Mouse (Mus musculus) forebrain, embryonic 11.5 days (tissue): ENCODE results near the gene Pms2. TPM values are rescaled to one million over a fixed set of nuclear protein-coding genes. Genes with fewer than 3 reads are reported as not detected.

Experiments
- ATAC-seq: fragments of 200-750 bp; cut with Nextera tagmentation; replicated peaks from 2 replicates; pipeline ENCODE4 v1.8.0; 2017; ENCODE audit warnings: moderate TSS enrichment; ENCODE audit not compliant: low FRiP score
- DNase-seq: peaks from one replicate; pipeline ENCODE4 v3.0.0-alpha.2; 2017; ENCODE audit warnings: low spot score
- H3K27ac ChIP-seq: fragments of 300-500 bp; sonication (generic); 2 replicates; pipeline ENCODE4 v1.5.1; 2014; ENCODE audit warnings: low read depth, low read length
- H3K27me3 ChIP-seq: fragments of 300-500 bp; sonication (generic); 2 replicates; pipeline ENCODE4 v1.6.1; 2014; ENCODE audit warnings: mild to moderate bottlenecking, low read length, mixed read lengths; ENCODE audit not compliant: control insufficient read depth, insufficient read depth
- H3K36me3 ChIP-seq: fragments of 300-500 bp; sonication (generic); 2 replicates; pipeline ENCODE4 v1.6.1; 2014; ENCODE audit warnings: mild to moderate bottlenecking, low read length, moderate library complexity, mixed read lengths; ENCODE audit not compliant: control insufficient read depth, insufficient read depth
- H3K4me1 ChIP-seq: fragments of 300-500 bp; sonication (generic); replicated peaks from 2 replicates; pipeline ENCODE4 v1.6.1; 2014; ENCODE audit warnings: low read length, mixed read lengths; ENCODE audit not compliant: control insufficient read depth, insufficient read depth
- H3K4me2 ChIP-seq: fragments of 300-500 bp; sonication (generic); 2 replicates; pipeline ENCODE4 v1.6.1; 2014; ENCODE audit warnings: low read depth, mild to moderate bottlenecking, low read length, moderate library complexity, mixed read lengths; ENCODE audit not compliant: severe bottlenecking
- H3K4me3 ChIP-seq: fragments of 300-500 bp; sonication (generic); 2 replicates; pipeline ENCODE4 v1.5.1; 2014; ENCODE audit warnings: low read depth, low read length
- H3K9ac ChIP-seq: fragments of 300-500 bp; sonication (generic); 2 replicates; pipeline ENCODE4 v1.6.1; 2014; ENCODE audit warnings: low read length
- H3K9me3 ChIP-seq: fragments of 300-500 bp; sonication (generic); 2 replicates; pipeline ENCODE4 v1.6.1; 2016; ENCODE audit warnings: low read length, mixed read lengths; ENCODE audit not compliant: control insufficient read depth
- WGBS: fragments of 180-500 bp; shearing (Covaris S2); extraction: QIAGEN DNeasy Blood & Tissue Kit; methylation state at CpG from one replicate; pipeline ENCODE4 v1.1.7; 2014; 5-methylcytosine and 5-hydroxymethylcytosine counted together
- polyA plus RNA-seq: library from polyadenylated mRNA; unstranded; fragments of >200 nt; fragmentation: Nextera tagmentation; extraction: Ambion mirVana; gene quantifications from 2 replicates; pipeline ENCODE4 v1.2.1, GENCODE M21; 2014

Gene Pms2
- polyA plus RNA-seq, 1 experiment from 2014 or later: 41.5 TPM

DNA sequence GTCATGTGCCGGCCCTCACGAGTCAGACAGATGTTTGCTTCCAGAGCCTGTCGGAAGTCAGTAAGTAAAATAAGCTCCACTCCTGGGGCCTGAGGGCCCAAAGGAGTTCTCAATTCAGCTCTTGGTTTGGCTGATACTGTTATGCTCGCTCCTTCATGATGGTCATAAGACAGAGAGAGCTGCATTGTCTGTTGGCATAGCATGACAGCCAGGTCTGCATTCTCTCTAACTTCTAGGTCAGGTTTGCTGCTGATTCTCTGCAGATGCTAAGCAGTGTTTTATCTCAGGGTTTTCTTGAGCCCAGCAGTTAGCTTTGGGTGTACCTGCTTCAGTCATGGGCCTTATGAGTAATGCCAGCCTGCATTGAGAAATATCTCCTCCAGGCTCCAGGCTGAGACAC is 19.5 kb downstream of the Pms2 start:
- ATAC-seq (no peak), DNase-seq (no peak)
- Histone ChIP-seq H3K9ac (no peak overlapping the region), H3K9me3 (no peaks in the 10 kb centered on the region), H3K36me3 (peaks cover 11% of the 10 kb centered on the region), H3K27ac (no peak overlapping the region), H3K4me3 (no peak overlapping the region), H3K27me3 (no peaks in the 10 kb centered on the region), H3K4me1 (no peaks in the 10 kb centered on the region), H3K4me2 (no peak overlapping the region)
- WGBS: 90% methylated on average over 4 of the region's 4 CpGs

DNA sequence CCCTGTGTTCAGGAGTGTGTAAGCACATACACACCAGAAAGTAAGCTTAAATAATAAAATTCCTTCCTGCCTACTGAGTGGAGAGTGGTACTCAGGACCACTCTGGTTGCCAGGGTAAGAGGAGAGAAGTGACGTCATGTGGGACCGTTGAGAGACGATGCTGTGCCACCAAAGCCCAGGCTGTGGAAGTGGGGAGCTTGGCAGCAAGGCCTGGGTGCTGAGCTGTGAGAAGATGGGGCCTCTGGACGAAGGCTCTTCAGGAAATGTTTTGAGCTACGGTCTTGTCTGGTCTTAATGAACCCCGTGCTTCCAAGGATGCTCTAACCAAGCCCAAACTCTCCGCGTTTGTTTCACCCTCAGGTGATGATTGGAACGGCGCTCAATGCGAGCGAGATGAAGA is 20.9 kb downstream of the Pms2 start:
- H3K36me3 ChIP-seq: peaks cover 7% of the 10 kb centered on the region
- no peaks in the 10 kb centered on the region for H3K4me1 ChIP-seq
- no peaks in the 10 kb centered on the region for H3K9me3 ChIP-seq
- no peak for DNase-seq
- WGBS: 95% methylated on average over 12 of the region's 12 CpGs
- H3K4me2 ChIP-seq: no peak overlapping the region
- H3K27me3 ChIP-seq: no peaks in the 10 kb centered on the region
- no peak overlapping the region for H3K27ac ChIP-seq
- ATAC-seq: no peak
- no peak overlapping the region for H3K9ac ChIP-seq
- H3K4me3 ChIP-seq: no peak overlapping the region

DNA sequence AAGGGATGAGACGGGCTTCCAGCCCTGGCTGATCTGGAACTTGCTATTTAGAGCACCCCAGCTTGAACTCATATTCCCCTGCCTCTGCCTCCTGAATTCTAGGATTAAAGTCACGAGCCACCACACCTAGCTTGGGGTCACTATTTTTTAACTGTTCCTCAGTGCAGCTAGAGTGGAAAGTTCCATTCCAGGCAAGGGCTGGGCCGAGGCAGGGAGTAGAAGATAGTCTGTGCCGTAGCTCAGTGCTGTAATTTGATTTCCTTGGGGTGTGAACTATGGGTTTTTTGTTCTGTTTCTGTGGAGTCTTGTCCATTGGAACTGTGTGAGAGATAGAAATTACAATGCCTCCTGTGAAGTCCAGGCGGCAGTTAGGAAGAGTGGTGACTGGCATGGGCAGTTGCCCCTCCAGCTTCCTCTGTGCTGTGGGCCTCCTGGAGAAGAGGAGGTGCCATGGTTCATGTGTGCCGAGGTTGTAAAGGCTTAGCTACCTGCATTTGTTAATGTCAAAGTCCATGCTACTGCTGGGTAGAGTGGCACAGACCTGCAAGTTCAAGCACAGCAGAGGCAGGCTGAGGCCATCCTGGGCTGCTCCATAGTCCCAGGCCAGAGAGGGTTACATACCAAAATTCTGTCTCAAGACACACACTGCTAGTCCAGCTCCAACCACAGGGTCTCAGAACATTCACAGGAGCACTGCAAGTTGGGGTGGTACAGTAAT is 22.3 kb downstream of the Pms2 start:
- no peak overlapping the region for H3K9ac ChIP-seq
- H3K36me3 ChIP-seq: peaks cover 5% of the 10 kb centered on the region; the same call in 1 of the 2 replicates
- 86% methylated on average over 6 of the region's 6 CpGs for WGBS

DNA sequence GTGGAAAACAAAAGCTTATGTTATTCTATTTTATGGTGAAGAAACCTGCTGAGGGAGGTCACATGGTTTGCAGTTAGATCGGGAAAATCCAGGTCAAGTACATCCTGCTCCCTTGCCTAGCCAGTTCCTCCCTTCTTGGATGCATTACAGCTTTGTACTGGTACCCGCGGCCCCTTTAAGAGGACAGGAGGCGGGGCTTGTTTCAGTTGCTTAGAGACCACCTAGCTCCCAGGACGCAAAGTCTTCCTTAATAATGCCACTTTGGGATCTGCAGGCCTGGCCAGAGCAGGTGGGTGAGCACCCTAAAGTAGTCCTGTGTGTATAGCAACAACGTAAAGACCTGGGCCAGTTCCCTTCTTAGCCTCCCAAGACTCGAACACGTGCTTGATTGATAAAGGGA is 23.1 kb downstream of the Pms2 start, which contains the start of gene Rsph10b:
TSS of gene Rsph10b (plus strand) at position 205 of the 400 bp plus-strand sequence.
- no peaks in the 10 kb centered on the region for H3K27me3 ChIP-seq
- H3K9ac ChIP-seq: no peak within 1 kb of the TSS
- 15% methylated on average over 8 of the region's 8 CpGs for WGBS
- H3K27ac ChIP-seq: no peak within 1 kb of the TSS
- peak within 1 kb of the TSS; percentile 35; the same call in 1 of the 2 replicates for H3K4me2 ChIP-seq
- H3K4me3 ChIP-seq: no peak within 1 kb of the TSS
- H3K36me3 ChIP-seq: peaks cover 5% of the 10 kb centered on the region; the same call in 1 of the 2 replicates
- peak; percentile 30; the same call in 1 of the 2 replicates for ATAC-seq
- H3K9me3 ChIP-seq: no peaks in the 10 kb centered on the region
- DNase-seq: peak; percentile 52
- no peaks in the 10 kb centered on the region for H3K4me1 ChIP-seq

More for the DNA sequence above, 22.3 kb downstream of the Pms2 start:
- H3K4me2 ChIP-seq: no peak overlapping the region
- DNase-seq: no peak
- no peaks in the 10 kb centered on the region for H3K27me3 ChIP-seq
- no peaks in the 10 kb centered on the region for H3K9me3 ChIP-seq
- no peak overlapping the region for H3K27ac ChIP-seq
- no peak for ATAC-seq
- no peak overlapping the region for H3K4me3 ChIP-seq
- H3K4me1 ChIP-seq: no peaks in the 10 kb centered on the region

DNA sequence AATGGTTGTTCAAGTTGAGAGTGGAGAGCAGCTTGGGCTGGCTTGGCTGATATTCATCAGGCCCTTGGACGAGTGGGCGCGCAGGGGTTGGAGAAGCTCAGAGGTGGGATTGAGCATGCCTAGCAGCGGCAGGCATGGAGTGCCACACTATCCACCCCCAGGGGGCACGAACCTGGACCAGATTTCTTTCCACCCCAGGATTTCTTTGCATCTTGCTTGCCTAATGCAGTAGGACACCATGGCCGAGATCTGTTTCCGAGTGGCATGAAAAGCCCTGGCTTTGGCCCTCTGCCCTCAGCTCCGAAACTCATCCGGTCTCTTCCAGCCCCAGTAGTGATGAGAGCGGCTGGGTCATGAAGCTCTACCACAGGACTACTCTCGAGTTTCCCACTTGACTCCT is 23.6 kb downstream of the Pms2 start:
- H3K4me2 ChIP-seq: no peak overlapping the region; the same call in 1 of the 2 replicates
- no peaks in the 10 kb centered on the region for H3K27me3 ChIP-seq
- 88% methylated on average over 11 of the region's 11 CpGs for WGBS
- no peaks in the 10 kb centered on the region for H3K9me3 ChIP-seq
- no peak overlapping the region for H3K27ac ChIP-seq
- H3K4me1 ChIP-seq: no peaks in the 10 kb centered on the region
- H3K4me3 ChIP-seq: no peak overlapping the region
- ATAC-seq: no peak
- peaks cover 5% of the 10 kb centered on the region; the same call in 1 of the 2 replicates for H3K36me3 ChIP-seq
- H3K9ac ChIP-seq: no peak overlapping the region
- DNase-seq: no peak

DNA sequence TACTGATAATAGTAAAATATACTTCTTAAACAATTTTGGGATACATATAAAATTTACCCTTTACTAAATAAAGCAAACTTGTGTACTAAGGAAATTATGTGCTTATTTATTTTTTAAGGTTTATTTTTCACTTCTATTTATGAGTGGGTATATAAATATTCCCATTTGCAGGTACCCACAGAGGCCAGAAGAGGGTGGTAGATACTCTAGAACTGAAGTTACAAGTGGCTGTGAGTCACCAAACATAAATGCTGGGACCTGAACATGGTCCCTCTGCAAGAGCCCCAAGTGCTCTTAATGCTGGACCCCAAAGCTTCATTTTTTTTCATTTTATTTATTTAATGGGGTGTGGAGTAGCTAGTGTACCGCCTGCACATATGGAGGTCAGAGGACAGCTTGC is 24.1 kb downstream of the Pms2 start:
- Histone ChIP-seq H3K27ac (no peak overlapping the region), H3K27me3 (no peaks in the 10 kb centered on the region), H3K4me3 (no peak overlapping the region), H3K4me1 (no peaks in the 10 kb centered on the region), H3K9ac (no peak overlapping the region), H3K9me3 (no peaks in the 10 kb centered on the region), H3K4me2 (no peak overlapping the region), H3K36me3 (peaks cover 5% of the 10 kb centered on the region; the same call in 1 of the 2 replicates)
- DNase-seq (no peak), ATAC-seq (no peak)
- WGBS: 88% methylated on average over 1 of the region's 1 CpGs

DNA sequence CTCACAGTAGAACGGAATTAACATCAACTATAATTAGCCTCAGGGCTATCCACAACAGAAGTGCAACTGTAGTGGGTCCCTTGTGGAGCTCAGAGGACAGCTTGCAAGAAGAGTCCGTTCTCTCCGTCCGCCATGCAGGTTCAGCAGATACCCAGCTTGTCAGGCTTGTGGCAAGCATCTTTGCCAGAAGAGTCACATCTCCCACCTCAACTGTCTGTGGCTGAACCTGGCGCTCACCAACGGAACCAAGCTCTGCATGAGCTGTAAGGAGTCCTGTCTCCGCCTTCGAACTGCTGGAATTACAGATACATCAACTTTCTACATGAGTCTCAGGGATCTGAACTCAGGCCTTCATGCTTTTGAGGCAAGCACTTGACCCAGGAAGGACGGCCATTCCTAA is 26.4 kb downstream of the Pms2 start:
- ATAC-seq (no peak), DNase-seq (no peak)
- Histone ChIP-seq H3K27ac (no peak overlapping the region), H3K27me3 (no peaks in the 10 kb centered on the region), H3K36me3 (no peaks in the 10 kb centered on the region), H3K9ac (no peak overlapping the region), H3K9me3 (no peaks in the 10 kb centered on the region), H3K4me3 (no peak overlapping the region), H3K4me2 (no peak overlapping the region), H3K4me1 (no peaks in the 10 kb centered on the region)
- 91% methylated on average over 9 of the region's 9 CpGs for WGBS

DNA sequence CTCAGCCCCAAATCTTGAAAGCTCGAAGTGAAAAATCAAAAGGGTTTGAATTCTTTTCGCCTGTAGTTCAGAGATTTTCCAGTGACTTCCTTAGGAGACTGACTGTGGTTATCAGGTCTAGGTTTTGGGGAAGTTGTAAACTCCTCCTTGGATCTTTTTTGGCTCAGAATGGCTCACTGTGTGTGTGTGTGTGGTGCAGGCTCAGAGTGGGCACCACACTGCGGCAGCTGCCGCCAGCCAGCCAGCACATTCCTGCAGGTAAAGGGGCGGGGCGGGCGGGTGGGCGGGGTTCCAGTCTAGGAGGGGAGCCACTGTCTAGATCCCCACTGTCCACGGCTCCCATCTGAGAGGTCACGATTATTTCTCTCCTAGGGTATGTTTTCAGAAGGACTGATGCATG is 31.8 kb downstream of the Pms2 start:
- no peak overlapping the region for H3K4me2 ChIP-seq
- no peak overlapping the region for H3K4me3 ChIP-seq
- no peaks in the 10 kb centered on the region for H3K36me3 ChIP-seq
- ATAC-seq (no peak), DNase-seq (no peak)
- no peaks in the 10 kb centered on the region for H3K27me3 ChIP-seq
- 22% methylated on average over 10 of the region's 10 CpGs for WGBS
- no peaks in the 10 kb centered on the region for H3K9me3 ChIP-seq
- H3K9ac ChIP-seq: no peak overlapping the region
- no peaks in the 10 kb centered on the region for H3K4me1 ChIP-seq
- no peak overlapping the region for H3K27ac ChIP-seq
